Mouse (Mus musculus): ENCODE measurements at regions not wholly inside any gene's neighbourhood (a gene's known extent, or its start where the extent isn't known, plus 50 kb on each side); places are given as distances from the start of the nearest gene placed in this dataset.

DNA sequence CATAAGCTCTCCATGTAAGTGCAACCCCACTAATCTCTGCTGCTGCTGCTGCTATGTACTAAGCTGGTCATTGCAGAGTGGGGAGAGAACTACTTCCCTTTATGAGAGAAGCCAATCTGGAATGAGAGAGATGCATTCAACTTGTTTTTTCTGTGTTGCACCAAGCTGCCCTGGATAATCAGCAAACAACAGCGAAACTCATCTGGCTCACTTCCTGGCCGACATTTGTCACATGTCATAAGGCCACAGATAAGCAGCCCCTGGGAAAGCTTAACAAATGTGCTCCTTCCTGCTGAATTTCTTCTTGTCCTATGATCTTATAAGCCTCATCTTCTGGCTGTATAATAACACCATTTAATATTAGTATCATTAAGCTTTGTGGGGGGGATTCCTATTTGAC, 224.5 kb downstream of the Ube2cbp start:
- H3K27ac ChIP-seq (ENCODE audit: insufficient read depth, low read length): no peak overlapping the region
- TF ChIP-seq POLR2A (IDR thresholded peaks at IDR 0.05; ENCODE audit: extremely low read depth, insufficient read depth, low read length): no peak
- no peak for TF ChIP-seq CTCF (IDR thresholded peaks at IDR 0.05; ENCODE audit: extremely low read depth, insufficient read depth, low read length)

DNA sequence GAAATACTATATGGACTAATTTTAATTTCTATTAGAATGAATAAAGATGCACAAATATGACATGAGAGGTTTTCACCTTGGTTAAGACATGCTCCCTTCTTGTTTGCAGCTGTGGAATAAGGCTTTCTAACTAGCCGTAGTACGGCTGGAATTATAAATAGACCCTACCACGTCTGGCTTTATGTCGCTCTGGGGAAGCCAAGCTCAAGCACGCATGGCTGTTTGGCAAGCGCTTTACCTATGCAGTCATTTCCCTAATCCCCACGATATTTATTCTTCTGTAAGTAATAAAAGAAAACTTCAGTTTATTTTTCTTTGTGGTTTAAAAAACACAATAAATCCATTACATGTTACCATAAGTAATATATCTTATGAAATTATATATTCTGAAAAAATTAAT, 223.9 kb downstream of the Ube2cbp start:
- TF ChIP-seq POLR2A (IDR thresholded peaks at IDR 0.05; ENCODE audit: extremely low read depth, insufficient read depth, low read length) (no peak), CTCF (IDR thresholded peaks at IDR 0.05; ENCODE audit: extremely low read depth, insufficient read depth, low read length) (no peak)
- Histone ChIP-seq H3K4me3 (ENCODE audit: insufficient read depth, low read length) (no peak overlapping the region), H3K27ac (ENCODE audit: insufficient read depth, low read length) (no peak overlapping the region), H3K4me1 (ENCODE audit: control insufficient read depth, insufficient read depth, low read length) (no peaks in the 10 kb centered on the region)

More for the DNA sequence above, 224.5 kb downstream of the Ube2cbp start:
- Histone ChIP-seq H3K4me1 (ENCODE audit: control insufficient read depth, insufficient read depth, low read length) (no peaks in the 10 kb centered on the region), H3K4me3 (ENCODE audit: insufficient read depth, low read length) (no peak overlapping the region)

DNA sequence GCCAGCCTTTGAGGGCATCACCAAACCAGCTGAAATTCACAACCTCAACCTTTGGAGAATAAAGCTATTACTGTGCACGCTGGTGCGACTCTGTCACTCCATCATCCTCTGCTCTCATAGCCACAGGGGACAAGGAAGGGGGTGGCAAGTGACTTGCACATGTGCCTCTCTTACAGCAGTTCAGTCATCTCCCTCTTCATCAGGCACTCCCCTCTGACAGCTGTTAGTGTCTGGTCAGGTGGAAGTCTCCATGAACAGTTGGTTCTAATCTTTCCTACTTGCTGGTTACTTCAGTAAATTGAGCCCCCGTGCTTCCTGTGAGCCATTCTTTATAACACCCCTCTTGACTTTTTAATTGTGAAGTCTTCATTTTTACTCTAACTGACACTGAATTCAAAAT, 214.6 kb downstream of the Ube2cbp start:
- TF ChIP-seq POLR2A (IDR thresholded peaks at IDR 0.05; ENCODE audit: extremely low read depth, insufficient read depth, low read length) (no peak), CTCF (IDR thresholded peaks at IDR 0.05; ENCODE audit: extremely low read depth, insufficient read depth, low read length) (no peak)
- Histone ChIP-seq H3K27ac (ENCODE audit: insufficient read depth, low read length) (no peak overlapping the region), H3K4me3 (ENCODE audit: insufficient read depth, low read length) (no peak overlapping the region), H3K4me1 (ENCODE audit: control insufficient read depth, insufficient read depth, low read length) (no peaks in the 10 kb centered on the region)

DNA sequence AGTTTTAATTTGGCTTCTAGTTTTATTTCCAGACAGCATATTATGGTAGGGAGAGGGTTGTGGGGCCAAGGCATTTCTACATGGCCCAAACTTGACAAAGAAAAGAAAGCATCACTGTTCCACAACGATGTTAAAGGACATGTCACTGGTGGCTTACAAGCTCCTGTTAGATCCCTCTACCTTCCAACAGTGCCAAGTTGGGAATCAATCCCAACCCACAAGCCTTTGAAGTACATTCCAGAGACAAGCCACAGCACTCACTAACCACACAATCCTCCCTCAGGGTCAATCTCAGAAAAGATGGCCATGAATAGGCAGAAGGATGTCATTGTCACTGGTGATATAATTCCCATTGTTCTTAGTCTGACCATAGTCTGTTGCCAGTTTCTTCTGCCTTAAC, 213.4 kb downstream of the Ube2cbp start:
- Histone ChIP-seq H3K4me1 (ENCODE audit: control insufficient read depth, insufficient read depth, low read length) (no peaks in the 10 kb centered on the region), H3K4me3 (ENCODE audit: insufficient read depth, low read length) (no peak overlapping the region), H3K27ac (ENCODE audit: insufficient read depth, low read length) (no peak overlapping the region)
- TF ChIP-seq POLR2A (IDR thresholded peaks at IDR 0.05; ENCODE audit: extremely low read depth, insufficient read depth, low read length) (no peak), CTCF (IDR thresholded peaks at IDR 0.05; ENCODE audit: extremely low read depth, insufficient read depth, low read length) (no peak)
